Comparison of ENCODE assay signal across 8 mouse cellular contexts in genomic region chr8:90828181-90828986, GRCm38 (mm10). TPM values are rescaled to one million over a fixed set of nuclear protein-coding genes. Genes with fewer than 3 reads are reported as not detected.
DNase-seq lines count a peak whose midpoint lies in the region; ATAC-seq lines count a peak whose summit lies in the region.

Gene Chd9, plus strand, starts transcription at chr8:90828352.

- H3K9ac ChIP-seq in forebrain, embryonic 11.5 days (ENCODE audit: low read length), result peak within 1 kb of the TSS; percentile 69
- peak within 1 kb of the TSS; percentile 71 for H3K9ac ChIP-seq in heart, embryonic 16.5 days (ENCODE audit: low read length)
- peak within 1 kb of the TSS; percentile 42 for H3K9ac ChIP-seq in liver, embryonic 15.5 days
- H3K9ac ChIP-seq in neural tube, embryonic 12.5 days, result peak within 1 kb of the TSS; percentile 61

- ATAC-seq in forebrain, embryonic 11.5 days (replicated peaks; ENCODE audit: low FRiP score), result peak; percentile 92
- ATAC-seq in heart, embryonic 16.5 days (replicated peaks; ENCODE audit: extremely low read depth, insufficient read depth, low FRiP score), result peak; percentile 92
- peak; percentile 82 for ATAC-seq in liver, embryonic 15.5 days (ENCODE audit: insufficient read depth)
- ATAC-seq in neural tube, embryonic 12.5 days (ENCODE audit: low FRiP score, low read depth), result peak; percentile 92

- DNase-seq in CD8-positive naive resting alpha-beta T cell, adult 2 months (ENCODE audit: low read depth in 2 of 2, low spot score in 2 of 2), result peak; percentile 95 to 97
- DNase-seq in c-Kit-positive CD71-negative TER-119-negative erythroid progenitor cells, embryonic 14.5 days (ENCODE audit: low read depth), result peak; percentile 86
- DNase-seq in forebrain, embryonic 11.5 days (ENCODE audit: low spot score), result peak; percentile 97
- peak; percentile 93 to 97 for DNase-seq in kidney, postnatal 36 days
- peak; percentile 82 for DNase-seq in telencephalon, adult 2 months (ENCODE audit: low read depth, low spot score)

- peak within 1 kb of the TSS; percentile 78 for H3K4me2 ChIP-seq in forebrain, embryonic 11.5 days (ENCODE audit: low read depth, low read length, severe bottlenecking)
- peak within 1 kb of the TSS; percentile 89 for H3K4me2 ChIP-seq in heart, embryonic 16.5 days (ENCODE audit: low read depth, low read length)
- peak within 1 kb of the TSS; percentile 78 for H3K4me2 ChIP-seq in liver, embryonic 15.5 days
- H3K4me2 ChIP-seq in neural tube, embryonic 12.5 days (replicated peaks), result peak within 1 kb of the TSS; percentile 78

- H3K27me3 ChIP-seq in forebrain, embryonic 11.5 days (ENCODE audit: control insufficient read depth, insufficient read depth, low read length), result no peaks in the 10 kb centered on the region
- no peaks in the 10 kb centered on the region for H3K27me3 ChIP-seq in heart, embryonic 16.5 days (ENCODE audit: control insufficient read depth, insufficient read depth, low read length)
- H3K27me3 ChIP-seq in liver, embryonic 15.5 days, result no peaks in the 10 kb centered on the region
- H3K27me3 ChIP-seq in neural tube, embryonic 12.5 days (replicated peaks), result no peaks in the 10 kb centered on the region

- peak within 1 kb of the TSS; percentile 23 for H3K4me3 ChIP-seq in forebrain, embryonic 11.5 days (ENCODE audit: low read depth, low read length)
- H3K4me3 ChIP-seq in heart, embryonic 16.5 days (ENCODE audit: low read length), result peak within 1 kb of the TSS; percentile 58
- H3K4me3 ChIP-seq in liver, embryonic 15.5 days (replicated peaks), result peak within 1 kb of the TSS; percentile 57
- H3K4me3 ChIP-seq in neural tube, embryonic 12.5 days, result peak within 1 kb of the TSS; percentile 45

- under 1% methylated on average over 37 of the region's 39 CpGs for WGBS in forebrain, embryonic 11.5 days
- 2% methylated on average over 38 of the region's 39 CpGs for WGBS in heart, embryonic 16.5 days
- 8% methylated on average over 39 of the region's 39 CpGs for WGBS in liver, embryonic 15.5 days (ENCODE audit: insufficient replicate concordance)
- under 1% methylated on average over 39 of the region's 39 CpGs for WGBS in neural tube, embryonic 12.5 days

- H3K4me1 ChIP-seq in forebrain, embryonic 11.5 days (replicated peaks; ENCODE audit: control insufficient read depth, insufficient read depth, low read length), result peaks cover 10% of the 10 kb centered on the region
- H3K4me1 ChIP-seq in heart, embryonic 16.5 days (ENCODE audit: control insufficient read depth, insufficient read depth, low read length), result no peaks in the 10 kb centered on the region
- peaks cover 21% of the 10 kb centered on the region for H3K4me1 ChIP-seq in liver, embryonic 15.5 days (replicated peaks)
- H3K4me1 ChIP-seq in neural tube, embryonic 12.5 days, result peaks cover 18% of the 10 kb centered on the region

- no peaks in the 10 kb centered on the region for H3K9me3 ChIP-seq in forebrain, embryonic 11.5 days (ENCODE audit: control insufficient read depth, low read length)
- no peaks in the 10 kb centered on the region; the same call in 1 of the 2 replicates for H3K9me3 ChIP-seq in heart, embryonic 16.5 days (replicated peaks; ENCODE audit: control insufficient read depth, low read length)
- no peaks in the 10 kb centered on the region for H3K9me3 ChIP-seq in liver, embryonic 15.5 days (replicated peaks)
- H3K9me3 ChIP-seq in neural tube, embryonic 12.5 days, result no peaks in the 10 kb centered on the region

- 0 out of 2 replicates have a peak within 1 kb of the TSS, but pooled peaks have one; percentile 18 for H3K27ac ChIP-seq in forebrain, embryonic 11.5 days (ENCODE audit: low read depth, low read length)
- peak within 1 kb of the TSS; percentile 36 for H3K27ac ChIP-seq in heart, embryonic 16.5 days (ENCODE audit: low read length)
- 0 out of 2 replicates have a peak within 1 kb of the TSS, but pooled peaks have one; percentile 6 for H3K27ac ChIP-seq in liver, embryonic 15.5 days (replicated peaks)
- 0 out of 2 replicates have a peak within 1 kb of the TSS, but pooled peaks have one; percentile 16 for H3K27ac ChIP-seq in neural tube, embryonic 12.5 days

- no peaks in the 10 kb centered on the region for H3K36me3 ChIP-seq in forebrain, embryonic 11.5 days (ENCODE audit: control insufficient read depth, insufficient read depth, low read length)
- H3K36me3 ChIP-seq in heart, embryonic 16.5 days (ENCODE audit: control insufficient read depth, insufficient read depth), result no peaks in the 10 kb centered on the region
- H3K36me3 ChIP-seq in liver, embryonic 15.5 days (replicated peaks), result no peaks in the 10 kb centered on the region
- H3K36me3 ChIP-seq in neural tube, embryonic 12.5 days, result no peaks in the 10 kb centered on the region

RNA-seq across cellular contexts. Expression of gene Chd9, which starts in this region (rescaled TPM):
- 47.7 and 52.0 TPM in 2 replicates for polyA plus RNA-seq in forebrain, embryonic 11.5 days (2014; fragmentation: Nextera tagmentation; extraction: Ambion mirVana)
- 56.4 and 60.6 TPM in 2 replicates for polyA plus RNA-seq in heart, embryonic 16.5 days (2015; fragmentation: Nextera tagmentation; extraction: Ambion mirVana)
- 13.2 and 13.3 TPM in 2 replicates for polyA plus RNA-seq in liver, embryonic 15.5 days (2015; fragmentation: Nextera tagmentation; extraction: Ambion mirVana)
- 81.4 and 84.1 TPM in 2 replicates for polyA plus RNA-seq in neural tube, embryonic 12.5 days (2016; fragmentation: Nextera tagmentation; extraction: Ambion mirVana)

Comparison
In these comparisons a context has a peak if more than half of its experiments do, and no peak if none do; other contexts are left out.
1. Peak in every context shown above with its lines: DNase-seq, ATAC-seq, H3K4me3 ChIP-seq and H3K27ac ChIP-seq.